Mouse (Mus musculus): ENCODE data around the gene Gpc3. TPM values are rescaled to one million over a fixed set of nuclear protein-coding genes. Genes with fewer than 3 reads are reported as not detected.

Gpc3 gene
- polyA plus RNA-seq, 1 experiment, result 9.6 TPM

- H3K4me1 ChIP-seq (ENCODE audit: control insufficient read depth, insufficient read depth, insufficient read length, low read length), result no peaks in the 10 kb centered on the region
- H3K4me3 ChIP-seq (ENCODE audit: insufficient read depth, low read depth, low read length), result peak overlapping the region; percentile 41; the same call in 1 of the 2 replicates
- no peak overlapping the region for H3K27ac ChIP-seq (replicated peaks; ENCODE audit: low read depth, low read length)
These were observed 1.6 kb downstream of the Gpc3 start for GRCm38 (mm10) chrX:52611987-52612670.

- Histone ChIP-seq H3K27ac (replicated peaks; ENCODE audit: low read depth, low read length) (no peak overlapping the region), H3K4me3 (ENCODE audit: insufficient read depth, low read depth, low read length) (no peak overlapping the region), H3K4me1 (ENCODE audit: control insufficient read depth, insufficient read depth, insufficient read length, low read length) (no peaks in the 10 kb centered on the region)
These were observed 2.2 kb downstream of the Gpc3 start for GRCm38 (mm10) chrX:52611541-52611940.

DNA sequence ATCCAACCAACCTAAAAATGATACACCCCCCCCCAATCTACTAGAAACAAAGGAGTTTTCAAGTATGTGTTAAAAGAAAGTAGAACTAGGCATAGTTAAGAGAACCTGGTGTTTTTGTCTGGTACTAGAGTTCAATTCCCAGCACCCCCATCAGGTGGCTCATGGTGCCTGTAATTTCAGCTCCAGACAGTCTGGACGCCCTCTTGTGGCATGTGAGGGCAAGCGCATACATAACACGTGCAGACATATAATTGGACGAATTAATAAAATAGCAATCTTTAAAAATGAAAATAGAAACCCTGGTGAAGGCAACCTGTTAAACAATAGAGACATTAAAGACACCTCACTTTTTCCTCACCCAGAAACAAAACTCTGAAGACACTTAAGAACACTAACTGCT lies 10.6 kb downstream of the Gpc3 start:
- no peak overlapping the region for H3K27ac ChIP-seq (replicated peaks; ENCODE audit: low read depth, low read length)
- H3K4me1 ChIP-seq (ENCODE audit: control insufficient read depth, insufficient read depth, insufficient read length, low read length), result no peaks in the 10 kb centered on the region
- H3K4me3 ChIP-seq (ENCODE audit: insufficient read depth, low read depth, low read length), result no peak overlapping the region

GRCm38 (mm10) chrX:52599246-52599645 lies 14.5 kb downstream of the Gpc3 start:
- Histone ChIP-seq H3K4me3 (ENCODE audit: insufficient read depth, low read depth, low read length) (no peak overlapping the region), H3K27ac (replicated peaks; ENCODE audit: low read depth, low read length) (no peak overlapping the region), H3K4me1 (ENCODE audit: control insufficient read depth, insufficient read depth, insufficient read length, low read length) (no peaks in the 10 kb centered on the region)

GRCm38 (mm10) chrX:52587671-52588070 lies 26.1 kb downstream of the Gpc3 start:
- H3K4me1 ChIP-seq (ENCODE audit: control insufficient read depth, insufficient read depth, insufficient read length, low read length), result no peaks in the 10 kb centered on the region
- no peak overlapping the region for H3K27ac ChIP-seq (replicated peaks; ENCODE audit: low read depth, low read length)

GRCm38 (mm10) chrX:52559995-52560394 lies 53.8 kb downstream of the Gpc3 start:
- Histone ChIP-seq H3K27ac (replicated peaks; ENCODE audit: low read depth, low read length) (no peak overlapping the region), H3K4me3 (ENCODE audit: insufficient read depth, low read depth, low read length) (no peak overlapping the region), H3K4me1 (ENCODE audit: control insufficient read depth, insufficient read depth, insufficient read length, low read length) (no peaks in the 10 kb centered on the region)

More at GRCm38 (mm10) chrX:52587671-52588070, 26.1 kb downstream of the Gpc3 start:
- H3K4me3 ChIP-seq (ENCODE audit: insufficient read depth, low read depth, low read length), result no peak overlapping the region

GRCm38 (mm10) chrX:52558526-52558925 lies 55.2 kb downstream of the Gpc3 start:
- H3K4me1 ChIP-seq (ENCODE audit: control insufficient read depth, insufficient read depth, insufficient read length, low read length), result no peaks in the 10 kb centered on the region

GRCm38 (mm10) chrX:52557489-52557888 lies 56.3 kb downstream of the Gpc3 start:
- Histone ChIP-seq H3K4me3 (ENCODE audit: insufficient read depth, low read depth, low read length) (no peak overlapping the region), H3K4me1 (ENCODE audit: control insufficient read depth, insufficient read depth, insufficient read length, low read length) (no peaks in the 10 kb centered on the region), H3K27ac (replicated peaks; ENCODE audit: low read depth, low read length) (no peak overlapping the region)

More at GRCm38 (mm10) chrX:52558526-52558925, 55.2 kb downstream of the Gpc3 start:
- Histone ChIP-seq H3K4me3 (ENCODE audit: insufficient read depth, low read depth, low read length) (no peak overlapping the region), H3K27ac (replicated peaks; ENCODE audit: low read depth, low read length) (no peak overlapping the region)

DNA sequence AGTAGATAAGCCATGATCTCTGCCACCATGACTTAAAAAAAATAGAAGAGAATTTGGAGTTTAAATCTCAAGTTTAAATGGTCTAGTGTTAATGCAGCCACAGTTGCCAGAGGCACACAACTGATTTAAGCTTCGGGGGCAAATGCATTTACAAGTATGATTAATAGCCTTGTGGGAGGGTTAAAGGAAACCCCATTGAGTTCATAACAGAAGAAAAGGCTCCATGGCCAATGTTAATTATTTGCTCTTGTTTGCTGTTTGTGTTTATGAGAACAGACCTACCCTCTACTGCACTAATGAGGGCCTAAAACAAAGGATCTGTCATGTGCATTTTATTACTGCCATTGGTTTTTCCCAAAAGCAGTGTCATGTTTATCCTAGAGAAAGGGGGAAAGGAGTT lies 62.5 kb downstream of the Gpc3 start:
- no peaks in the 10 kb centered on the region for H3K4me1 ChIP-seq (ENCODE audit: control insufficient read depth, insufficient read depth, insufficient read length, low read length)
- no peak overlapping the region for H3K27ac ChIP-seq (replicated peaks; ENCODE audit: low read depth, low read length)
- no peak overlapping the region for H3K4me3 ChIP-seq (ENCODE audit: insufficient read depth, low read depth, low read length)

DNA sequence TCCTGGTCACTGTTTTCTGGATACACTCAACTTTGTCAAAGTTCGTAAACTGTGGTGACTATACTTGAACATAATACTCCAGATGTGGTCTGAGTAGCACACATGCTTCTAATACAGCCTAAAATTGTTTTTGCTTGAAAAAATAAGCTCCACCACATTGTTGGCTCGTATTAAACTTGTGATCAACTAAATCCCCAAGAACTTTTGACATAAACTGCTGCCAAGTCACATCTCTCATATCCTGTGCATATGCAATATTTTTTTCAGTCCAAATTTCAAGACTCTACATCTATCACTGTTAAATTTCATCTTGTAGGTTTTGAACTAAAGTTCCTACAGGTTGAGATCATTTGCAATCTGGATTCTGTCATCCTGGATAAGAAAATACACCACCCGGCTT lies 69.1 kb downstream of the Gpc3 start:
- H3K4me1 ChIP-seq (ENCODE audit: control insufficient read depth, insufficient read depth, insufficient read length, low read length), result no peaks in the 10 kb centered on the region
- H3K27ac ChIP-seq (replicated peaks; ENCODE audit: low read depth, low read length), result no peak overlapping the region
- no peak overlapping the region for H3K4me3 ChIP-seq (ENCODE audit: insufficient read depth, low read depth, low read length)

GRCm38 (mm10) chrX:52537282-52537681 lies 76.5 kb downstream of the Gpc3 start:
- Histone ChIP-seq H3K4me3 (ENCODE audit: insufficient read depth, low read depth, low read length) (no peak overlapping the region), H3K4me1 (ENCODE audit: control insufficient read depth, insufficient read depth, insufficient read length, low read length) (no peaks in the 10 kb centered on the region), H3K27ac (replicated peaks; ENCODE audit: low read depth, low read length) (no peak overlapping the region)

DNA sequence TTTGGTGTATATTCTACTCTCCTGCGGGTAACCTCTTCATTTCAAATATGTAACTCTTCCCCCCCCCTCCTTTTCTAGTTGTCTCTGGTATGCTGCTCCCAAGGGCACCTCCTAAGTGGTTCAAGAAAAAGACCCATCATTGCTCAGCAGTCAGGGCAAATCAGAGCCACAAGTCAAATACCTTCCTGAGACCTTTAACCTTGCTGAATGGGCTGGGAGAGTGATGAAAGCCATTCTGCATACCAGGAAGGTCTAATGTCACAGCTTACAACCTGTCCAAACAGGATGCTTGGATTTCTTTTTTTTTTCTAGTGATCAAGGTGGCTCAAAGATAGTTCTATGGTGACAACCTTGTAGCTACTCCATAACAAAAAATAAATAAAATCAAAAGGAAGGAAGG lies 80.0 kb downstream of the Gpc3 start:
- H3K4me1 ChIP-seq (ENCODE audit: control insufficient read depth, insufficient read depth, insufficient read length, low read length), result no peaks in the 10 kb centered on the region
- H3K27ac ChIP-seq (replicated peaks; ENCODE audit: low read depth, low read length), result no peak overlapping the region
- no peak overlapping the region for H3K4me3 ChIP-seq (ENCODE audit: insufficient read depth, low read depth, low read length)

GRCm38 (mm10) chrX:52533098-52533497 lies 80.7 kb downstream of the Gpc3 start:
- H3K27ac ChIP-seq (replicated peaks; ENCODE audit: low read depth, low read length), result no peak overlapping the region
- no peak overlapping the region for H3K4me3 ChIP-seq (ENCODE audit: insufficient read depth, low read depth, low read length)
- H3K4me1 ChIP-seq (ENCODE audit: control insufficient read depth, insufficient read depth, insufficient read length, low read length), result no peaks in the 10 kb centered on the region

DNA sequence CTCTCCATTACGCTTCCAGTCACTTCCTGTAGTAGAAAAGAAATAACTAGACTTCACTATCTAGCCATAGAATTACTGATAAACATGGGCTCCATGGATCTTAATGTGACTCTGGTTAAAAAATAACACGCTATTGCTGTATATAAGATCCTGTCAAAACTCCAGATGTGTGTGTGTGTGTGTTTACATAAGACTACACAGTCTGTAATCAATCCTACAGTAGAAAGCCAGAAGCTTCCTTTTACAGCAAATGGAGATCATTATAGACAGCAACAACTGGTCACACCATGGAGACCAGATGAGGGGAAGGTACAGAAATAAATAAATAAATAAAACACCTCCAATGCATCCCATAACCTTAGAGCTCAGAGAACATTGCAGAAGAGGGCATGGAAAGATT lies 81.6 kb downstream of the Gpc3 start:
- H3K4me3 ChIP-seq (ENCODE audit: insufficient read depth, low read depth, low read length), result no peak overlapping the region
- H3K4me1 ChIP-seq (ENCODE audit: control insufficient read depth, insufficient read depth, insufficient read length, low read length), result no peaks in the 10 kb centered on the region
- no peak overlapping the region for H3K27ac ChIP-seq (replicated peaks; ENCODE audit: low read depth, low read length)

DNA sequence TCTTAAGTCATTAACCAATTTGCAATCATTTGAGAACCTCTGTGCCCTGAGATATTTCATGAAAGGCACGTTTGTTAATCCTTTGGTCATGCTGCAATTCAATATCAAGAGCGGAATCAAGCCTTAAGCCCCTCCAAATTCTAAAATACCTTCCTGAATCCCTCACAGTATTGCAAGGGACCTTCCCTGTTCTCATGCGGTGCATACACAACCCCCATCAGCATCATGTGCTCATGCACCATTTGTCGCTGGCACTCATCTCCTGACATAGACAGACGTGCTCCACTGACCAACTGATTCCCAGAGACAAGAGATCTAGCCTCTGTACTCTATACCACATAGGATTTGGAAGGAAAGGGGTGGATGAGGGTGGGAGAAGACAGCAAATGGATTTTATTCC lies 87.7 kb downstream of the Gpc3 start:
- Histone ChIP-seq H3K27ac (replicated peaks; ENCODE audit: low read depth, low read length) (no peak overlapping the region), H3K4me3 (ENCODE audit: insufficient read depth, low read depth, low read length) (no peak overlapping the region), H3K4me1 (ENCODE audit: control insufficient read depth, insufficient read depth, insufficient read length, low read length) (no peaks in the 10 kb centered on the region)

GRCm38 (mm10) chrX:52525132-52525531 lies 88.6 kb downstream of the Gpc3 start:
- H3K27ac ChIP-seq (replicated peaks; ENCODE audit: low read depth, low read length), result no peak overlapping the region
- no peaks in the 10 kb centered on the region for H3K4me1 ChIP-seq (ENCODE audit: control insufficient read depth, insufficient read depth, insufficient read length, low read length)
- H3K4me3 ChIP-seq (ENCODE audit: insufficient read depth, low read depth, low read length), result no peak overlapping the region

Measured in brown adipose tissue, adult 24 weeks (tissue).